9 mouse cellular contexts compared by ENCODE assay signal in genomic region chr6:40471720-40472010, GRCm38 (mm10). TPM values are rescaled to one million over a fixed set of nuclear protein-coding genes. Genes with fewer than 3 reads are reported as not detected.
DNase-seq lines count a peak whose midpoint lies in the region; ATAC-seq and TF ChIP-seq lines count a peak whose summit lies in the region.
"Had no signal": no experiment of that assay in that cellular context is flagged by ENCODE, and none has a peak within 500 bp of the region (broad histone marks: within the 10 kb centered on the region; RNA-seq: fewer than 3 reads in every experiment).

No protein-coding gene starts in this region.

- peak overlapping the region; percentile 84 for H3K4me3 ChIP-seq in layer of hippocampus, adult 2 months
- H3K4me3 ChIP-seq in hindbrain, embryonic 14.5 days (replicated peaks; ENCODE audit: low read length), result peak overlapping the region; percentile 72
- peak overlapping the region; percentile 89 for H3K4me3 ChIP-seq in midbrain, postnatal 0 days (ENCODE audit: low read depth, low read length)

- no peak for DNase-seq in layer of hippocampus, adult 2 months (ENCODE audit: low spot score in 2 of 2)
- DNase-seq in layer of hippocampus, adult 18-20 months (ENCODE audit: low spot score in 2 of 2), result no peak
- DNase-seq in c-Kit-negative CD71-positive TER-119-positive erythroid progenitor cells, embryonic 14.5 days (ENCODE audit: low read depth, low spot score), result peak; percentile 5
- DNase-seq in hindbrain, embryonic 14.5 days (ENCODE audit: low spot score), result no peak
- DNase-seq in midbrain, postnatal 0 days (ENCODE audit: low spot score), result no peak
- DNase-seq in B cell, adult 2 months, result no peak
- no peak for DNase-seq in gastrocnemius, postnatal 4 days (ENCODE audit: low spot score in 2 of 2)
- no peak for DNase-seq in left cerebral cortex, adult 11 months (ENCODE audit: low spot score)

- H3K4me2 ChIP-seq in hindbrain, embryonic 14.5 days (replicated peaks), result peak overlapping the region; percentile 74
- H3K4me2 ChIP-seq in midbrain, postnatal 0 days (ENCODE audit: low read depth, low read length, poor library complexity, severe bottlenecking), result peak overlapping the region; percentile 61

- no peak for TF ChIP-seq CTCF in layer of hippocampus, adult 2 months (conservative IDR thresholded peaks at IDR 0.05)
- no peak for TF ChIP-seq CTCF in midbrain, postnatal 0 days (IDR thresholded peaks at IDR 0.05)

- no peaks in the 10 kb centered on the region for H3K27me3 ChIP-seq in hindbrain, embryonic 14.5 days (ENCODE audit: control insufficient read depth, insufficient read depth, low read length)
- no peaks in the 10 kb centered on the region for H3K27me3 ChIP-seq in midbrain, postnatal 0 days (ENCODE audit: insufficient read depth, low read length)

- H3K27ac ChIP-seq in layer of hippocampus, adult 2 months, result peak overlapping the region; percentile 95
- H3K27ac ChIP-seq in hindbrain, embryonic 14.5 days, result peak overlapping the region; percentile 96
- H3K27ac ChIP-seq in midbrain, postnatal 0 days (ENCODE audit: low read depth, low read length), result peak overlapping the region; percentile 87

- peak; percentile 12; the same call in 1 of the 2 replicates for ATAC-seq in hindbrain, embryonic 14.5 days (ENCODE audit: low FRiP score)
- no peak for ATAC-seq in midbrain, postnatal 0 days (ENCODE audit: low FRiP score)

- no peaks in the 10 kb centered on the region for H3K9me3 ChIP-seq in hindbrain, embryonic 14.5 days (ENCODE audit: control insufficient read depth, low read length)
- no peaks in the 10 kb centered on the region for H3K9me3 ChIP-seq in midbrain, postnatal 0 days (ENCODE audit: low read length)

- peaks cover 10% of the 10 kb centered on the region for H3K4me1 ChIP-seq in hindbrain, embryonic 14.5 days (replicated peaks; ENCODE audit: control insufficient read depth, insufficient read depth, low read length)
- 0 out of 2 replicates have a peak, but pooled peaks cover 4% of the 10 kb centered on the region for H3K4me1 ChIP-seq in midbrain, postnatal 0 days (ENCODE audit: insufficient read depth, low read length)

- peak overlapping the region; percentile 86 for H3K9ac ChIP-seq in hindbrain, embryonic 14.5 days
- peak overlapping the region; percentile 75 for H3K9ac ChIP-seq in midbrain, postnatal 0 days (replicated peaks; ENCODE audit: low read length, poor library complexity, severe bottlenecking)

- 0% methylated on average over 7 of the region's 7 CpGs for WGBS in hindbrain, embryonic 14.5 days
- 2% methylated on average over 7 of the region's 7 CpGs for WGBS in midbrain, postnatal 0 days

- H3K36me3 ChIP-seq in hindbrain, embryonic 14.5 days (replicated peaks; ENCODE audit: control insufficient read depth, insufficient read depth), result peaks cover 35% of the 10 kb centered on the region
- H3K36me3 ChIP-seq in midbrain, postnatal 0 days (ENCODE audit: insufficient read depth, low read length), result peaks cover 14% of the 10 kb centered on the region

RNA-seq across cellular contexts. Expression of gene Ssbp1, which starts 0.5 kb away (rescaled TPM):
- 10 to 100 TPM; 34.0 to 36.0 TPM for total RNA-seq in layer of hippocampus, adult 2 months (2021)
- 10 to 100 TPM; 29.9 to 30.0 TPM for total RNA-seq in layer of hippocampus, adult 18-20 months (2021)
- 78.7 and 85.7 TPM in 2 replicates for polyA plus RNA-seq in hindbrain, embryonic 14.5 days (2014; fragmentation: Nextera tagmentation; extraction: Ambion mirVana)
- total RNA-seq in midbrain, postnatal 0 days (2014; rRNA removed), result 14.9 and 18.6 TPM in 2 replicates
- 71.7 and 73.7 TPM in 2 replicates for polyA plus RNA-seq in midbrain, postnatal 0 days (2015; fragmentation: Nextera tagmentation; extraction: Ambion mirVana)
- 10 to 100 TPM; 35.7 to 41.4 TPM for total RNA-seq in gastrocnemius, postnatal 4 days (2021)

RNA-seq across cellular contexts. Expression of gene Tas2r137, which starts 19.4 kb away (rescaled TPM):
- under 1 TPM in 1 of 2 experiments, not detected in 1; 0.59 TPM for total RNA-seq in layer of hippocampus, adult 2 months (2021)
- total RNA-seq in layer of hippocampus, adult 18-20 months (2021), result not detected
- 0.24 and 0.33 TPM in 2 replicates for polyA plus RNA-seq in hindbrain, embryonic 14.5 days (2014; fragmentation: Nextera tagmentation; extraction: Ambion mirVana)
- total RNA-seq in midbrain, postnatal 0 days (2014; rRNA removed), result 0.44 TPM in 1 of 2 replicates, not detected in the other
- polyA plus RNA-seq in midbrain, postnatal 0 days (2015; fragmentation: Nextera tagmentation; extraction: Ambion mirVana), result not detected in 2 replicates
- not detected for total RNA-seq in gastrocnemius, postnatal 4 days (2021)
- total RNA-seq: common myeloid progenitor, adult 5-6 weeks had no signal

RNA-seq across cellular contexts. Expression of gene Tas2r108, which starts 21.7 kb away (rescaled TPM):
- under 1 TPM in 1 of 2 experiments, not detected in 1; 0.49 TPM for total RNA-seq in layer of hippocampus, adult 2 months (2021)
- not detected for total RNA-seq in layer of hippocampus, adult 18-20 months (2021)
- not detected in 2 replicates for polyA plus RNA-seq in hindbrain, embryonic 14.5 days (2014; fragmentation: Nextera tagmentation; extraction: Ambion mirVana)
- total RNA-seq in midbrain, postnatal 0 days (2014; rRNA removed), result 0.16 and 0.99 TPM in 2 replicates
- polyA plus RNA-seq in midbrain, postnatal 0 days (2015; fragmentation: Nextera tagmentation; extraction: Ambion mirVana), result not detected in 2 replicates
- total RNA-seq in gastrocnemius, postnatal 4 days (2021), result not detected
- total RNA-seq: common myeloid progenitor, adult 5-6 weeks had no signal

RNA-seq across cellular contexts. Expression of gene Wee2, which starts 32.8 kb away (rescaled TPM):
- not detected for total RNA-seq in layer of hippocampus, adult 2 months (2021)
- total RNA-seq in layer of hippocampus, adult 18-20 months (2021), result not detected
- 0.13 and 0.17 TPM in 2 replicates for polyA plus RNA-seq in hindbrain, embryonic 14.5 days (2014; fragmentation: Nextera tagmentation; extraction: Ambion mirVana)
- total RNA-seq in midbrain, postnatal 0 days (2014; rRNA removed), result 0.16 and 0.38 TPM in 2 replicates
- polyA plus RNA-seq in midbrain, postnatal 0 days (2015; fragmentation: Nextera tagmentation; extraction: Ambion mirVana), result 0.14 TPM in 1 of 2 replicates, not detected in the other
- not detected for total RNA-seq in gastrocnemius, postnatal 4 days (2021)
- total RNA-seq: common myeloid progenitor, adult 5-6 weeks had no signal

RNA-seq across cellular contexts. Expression of gene E330009J07Rik, which starts 35.7 kb away (rescaled TPM):
- total RNA-seq in layer of hippocampus, adult 2 months (2021), result 10 to 100 TPM; 42.5 to 47.0 TPM
- total RNA-seq in layer of hippocampus, adult 18-20 months (2021), result 10 to 100 TPM; 48.2 to 49.6 TPM
- 19.9 and 23.2 TPM in 2 replicates for polyA plus RNA-seq in hindbrain, embryonic 14.5 days (2014; fragmentation: Nextera tagmentation; extraction: Ambion mirVana)
- 20.0 and 23.6 TPM in 2 replicates for total RNA-seq in midbrain, postnatal 0 days (2014; rRNA removed)
- 6.7 and 7.8 TPM in 2 replicates for polyA plus RNA-seq in midbrain, postnatal 0 days (2015; fragmentation: Nextera tagmentation; extraction: Ambion mirVana)
- total RNA-seq in gastrocnemius, postnatal 4 days (2021), result 1 to 10 TPM; 3.9 to 5.4 TPM
